Mouse (Mus musculus) ZHBTc4 (cell line): ENCODE measurements around the gene Oxld1.

ENCODE experiments used
- DNase-seq: peaks from one replicate; pipeline ENCODE4 v3.0.0-alpha.2; 2011; ENCODE audit warnings: low read depth, low spot score

Oxld1 gene

GRCm38 (mm10) chr11:120484265-120484981 lies 26.6 kb upstream of the Oxld1 start, which contains the start of gene Mrpl12:
Gene Mrpl12, plus strand, starts transcription at chr11:120484613.
- DNase-seq = peak; percentile 97

DNA sequence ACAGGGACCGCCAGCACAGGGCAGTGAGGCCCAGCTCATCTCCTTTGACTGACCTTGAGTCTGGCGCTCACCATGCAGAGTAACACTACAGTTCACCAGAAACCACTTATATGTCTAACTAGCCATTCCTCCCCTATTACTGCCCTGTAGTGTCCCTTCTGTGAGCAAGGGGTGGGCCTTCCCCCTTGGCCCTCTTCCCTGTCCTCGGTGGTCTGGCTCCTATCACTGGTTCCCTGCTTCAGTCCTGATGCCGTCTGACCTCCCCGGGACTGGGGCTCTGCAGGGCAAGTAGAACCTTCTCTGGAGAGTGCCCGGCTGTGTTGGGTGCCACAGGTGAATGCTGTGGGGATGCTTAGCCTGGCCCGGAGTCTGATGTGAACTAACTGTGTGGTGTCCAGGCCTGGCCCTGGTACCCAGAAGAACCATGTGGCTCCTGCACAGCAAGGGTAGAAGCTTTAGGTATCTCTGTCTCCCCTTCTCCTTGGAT lies 25.6 kb upstream of the Oxld1 start:
- DNase-seq = no peak

- DNase-seq = no peak
Observed at GRCm38 (mm10) chr11:120472052-120472451, 14.2 kb upstream of the Oxld1 start.

DNA sequence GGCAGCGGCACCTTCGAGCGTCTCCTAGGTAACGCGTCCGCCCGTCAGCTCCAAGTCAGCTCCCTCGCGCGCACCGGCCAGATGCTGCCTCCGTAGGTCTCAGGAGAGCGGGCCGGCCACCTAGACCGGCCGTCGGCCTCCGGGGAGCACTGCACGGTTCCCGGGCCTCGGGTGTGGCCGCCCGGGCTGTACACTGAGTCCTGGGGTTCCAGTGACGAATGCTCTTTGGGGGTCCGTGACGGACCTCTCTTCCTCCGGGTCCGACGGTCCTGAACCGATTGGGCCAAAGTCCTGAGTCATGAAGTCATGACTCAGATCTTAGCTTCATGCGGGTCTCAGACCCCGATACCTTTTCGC lies 9.8 kb upstream of the Oxld1 start:
- no peak for DNase-seq

DNA sequence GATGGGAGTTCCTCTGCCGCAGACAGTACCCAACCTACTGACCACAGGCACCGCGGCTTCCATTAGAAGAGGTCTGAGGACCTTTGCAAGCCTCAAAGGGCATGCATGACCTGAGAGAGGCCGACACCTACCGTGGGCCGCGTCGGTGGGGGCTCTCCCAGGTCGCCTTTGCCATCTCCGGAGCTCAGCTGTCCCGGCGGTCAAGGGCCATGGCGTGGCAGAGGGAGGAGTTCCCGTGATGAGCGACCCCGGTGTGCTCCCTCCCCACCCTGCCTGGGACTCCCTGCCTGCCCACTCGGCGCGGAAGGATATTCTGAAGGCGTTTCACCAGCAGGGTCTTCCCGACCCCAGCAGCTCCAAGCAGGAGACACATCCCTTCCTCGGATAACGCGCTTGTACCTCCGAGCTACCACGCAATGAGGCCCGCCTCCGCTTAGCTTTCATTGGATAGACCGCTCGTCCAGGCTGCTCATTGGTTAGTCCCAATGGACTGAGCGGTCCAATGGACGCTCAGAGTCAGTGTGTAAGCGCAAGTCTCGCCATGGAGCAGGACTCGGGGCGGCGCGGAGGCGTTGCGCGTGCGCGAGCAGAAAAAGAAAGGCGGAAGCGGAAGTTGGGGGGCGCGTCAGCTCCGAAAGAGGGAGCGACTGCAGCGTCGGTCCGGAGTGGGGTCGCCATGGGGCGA lies 9.3 kb upstream of the Oxld1 start, which contains the start of gene Arl16:
TSS of gene Arl16 (minus strand) at position 557 of the 685 bp plus-strand sequence.
- DNase-seq = peak; percentile 100

- no peak for DNase-seq
Observed at GRCm38 (mm10) chr11:120465521-120465920, 7.7 kb upstream of the Oxld1 start.

DNA sequence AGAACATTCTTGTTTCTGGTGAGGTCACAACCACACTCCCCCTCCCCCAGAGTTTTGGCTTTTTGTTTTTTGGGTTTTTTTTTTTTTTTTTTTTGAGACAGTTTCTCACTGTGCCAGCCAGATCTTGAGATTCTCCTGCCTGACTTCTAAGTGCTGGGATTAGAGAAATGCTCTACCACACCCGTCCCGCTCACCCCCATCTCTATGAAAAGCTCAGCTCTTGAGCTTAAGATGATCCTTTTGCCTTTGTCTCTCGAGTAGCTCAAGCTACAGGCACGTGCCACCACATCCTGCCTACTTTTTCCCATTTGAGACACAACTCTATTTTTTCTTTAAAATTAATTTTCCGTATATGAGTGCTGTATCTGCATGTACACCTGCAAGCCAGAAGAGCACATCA lies 6.5 kb upstream of the Oxld1 start:
- no peak for DNase-seq

DNA sequence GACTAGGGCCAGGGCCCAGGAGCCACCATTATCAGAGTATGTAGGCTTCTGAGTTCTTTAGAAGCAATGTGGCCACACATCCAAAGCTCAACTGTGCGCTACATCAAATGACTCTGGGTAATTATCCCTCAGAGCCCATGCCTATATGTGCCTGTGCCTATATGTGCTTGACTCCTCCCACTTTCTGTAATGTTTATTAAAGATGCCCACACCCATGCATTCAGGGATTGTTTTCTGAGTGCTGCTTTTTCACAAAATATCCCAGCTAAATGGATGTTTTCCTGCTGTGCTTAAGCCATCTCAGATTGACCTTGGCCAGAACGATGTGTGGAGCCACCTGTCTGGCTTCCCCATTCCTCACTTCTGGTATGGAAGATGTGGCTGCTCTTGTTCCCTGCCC lies 5.7 kb upstream of the Oxld1 start:
- no peak for DNase-seq

GRCm38 (mm10) chr11:120458847-120459597 lies 1.2 kb upstream of the Oxld1 start:
- DNase-seq = peak; percentile 69

- no peak for DNase-seq
Observed at GRCm38 (mm10) chr11:120457370-120457769, 498 bp downstream of the Oxld1 start.

- no peak for DNase-seq
Observed at GRCm38 (mm10) chr11:120455413-120455812, 2.5 kb downstream of the Oxld1 start.

DNA sequence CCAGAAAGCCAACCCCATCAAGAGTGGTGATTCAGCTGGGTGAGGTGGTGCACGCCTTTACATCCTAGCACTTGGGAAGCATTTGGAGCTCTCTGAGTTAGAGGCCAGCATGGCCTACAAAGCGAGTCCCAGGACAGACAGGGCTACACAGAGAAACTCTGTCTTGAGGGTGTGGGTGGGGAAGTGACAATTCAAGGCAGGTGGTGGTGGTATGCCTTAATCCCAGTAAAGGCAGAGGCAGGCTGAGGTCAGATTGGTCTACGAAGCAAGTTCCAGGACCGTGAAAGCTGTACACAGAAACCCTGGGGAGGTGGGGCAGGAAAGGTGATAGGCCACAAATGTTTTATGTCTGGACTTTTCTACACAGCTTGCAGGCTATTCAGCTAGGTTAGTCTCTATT lies 2.9 kb downstream of the Oxld1 start:
- no peak for DNase-seq

GRCm38 (mm10) chr11:120453306-120453705 lies 4.6 kb downstream of the Oxld1 start, which contains the start of gene Pde6g:
Gene Pde6g, minus strand, starts transcription at chr11:120453500.
- no peak for DNase-seq

DNA sequence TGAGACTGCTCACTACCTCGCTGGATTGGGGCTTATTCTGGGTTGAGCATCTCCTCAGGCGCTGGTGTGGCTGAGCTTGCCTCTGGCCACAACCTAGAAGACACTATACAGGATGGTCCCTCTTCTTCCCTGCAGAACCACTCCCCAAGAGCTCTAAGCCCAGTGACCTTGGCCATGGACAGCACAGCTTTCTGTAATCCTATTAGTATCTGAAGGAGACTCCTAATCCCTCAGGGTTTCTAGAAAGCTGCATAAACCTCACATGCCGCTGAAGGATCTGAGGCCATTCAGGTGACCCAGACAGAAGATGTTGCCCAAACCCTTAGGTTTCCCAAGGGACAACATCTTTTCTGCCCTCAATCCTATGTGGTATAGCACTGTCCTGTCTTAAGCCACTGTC lies 5.6 kb downstream of the Oxld1 start:
- DNase-seq = no peak

DNA sequence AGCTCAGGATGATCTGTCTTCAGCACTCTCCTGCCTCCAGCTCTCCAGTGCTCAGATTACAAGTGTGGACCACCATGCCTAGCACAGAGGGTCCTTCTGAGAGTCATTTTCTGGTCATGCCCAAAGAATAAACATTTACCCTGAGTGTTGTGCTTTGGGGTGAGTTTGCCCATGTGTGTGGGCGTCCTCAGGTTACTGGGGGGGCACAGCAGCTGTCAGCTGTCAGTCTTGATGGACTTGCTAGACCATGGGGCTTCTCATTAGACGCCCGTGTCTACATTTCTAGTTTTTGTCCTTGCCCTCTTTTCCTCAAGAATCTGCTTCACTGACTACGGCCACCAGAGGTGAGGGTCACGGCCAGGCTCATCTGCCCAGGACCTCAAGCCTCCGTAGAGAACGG lies 10.7 kb downstream of the Oxld1 start:
- no peak for DNase-seq

DNA sequence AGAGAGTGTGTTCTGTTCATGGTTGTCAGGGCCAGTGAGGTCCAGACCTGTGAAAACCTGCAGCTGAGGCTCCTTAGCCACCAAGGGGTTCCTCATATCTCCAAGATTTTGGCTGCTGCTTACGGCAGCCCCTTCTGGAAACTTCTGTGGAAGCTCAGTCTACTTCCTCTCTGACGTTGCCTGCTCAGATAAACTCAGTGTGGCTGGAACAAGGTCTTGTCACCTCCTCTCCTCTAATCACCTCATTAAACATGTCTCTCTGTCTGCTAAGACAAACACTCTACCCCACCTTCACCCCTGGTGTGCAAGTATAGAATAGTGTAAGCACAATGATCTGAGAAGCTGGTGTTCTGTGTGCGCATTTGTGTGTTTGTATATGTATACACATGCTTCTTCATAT lies 12.4 kb downstream of the Oxld1 start:
- no peak for DNase-seq

- no peak for DNase-seq
Observed at GRCm38 (mm10) chr11:120444106-120444505, 13.8 kb downstream of the Oxld1 start.

GRCm38 (mm10) chr11:120442765-120443280 lies 15.0 kb downstream of the Oxld1 start:
- DNase-seq = no peak

GRCm38 (mm10) chr11:120442344-120442743 lies 15.5 kb downstream of the Oxld1 start, which contains the start of gene Tspan10:
Gene Tspan10, plus strand, starts transcription at chr11:120442644.
- no peak for DNase-seq

DNA sequence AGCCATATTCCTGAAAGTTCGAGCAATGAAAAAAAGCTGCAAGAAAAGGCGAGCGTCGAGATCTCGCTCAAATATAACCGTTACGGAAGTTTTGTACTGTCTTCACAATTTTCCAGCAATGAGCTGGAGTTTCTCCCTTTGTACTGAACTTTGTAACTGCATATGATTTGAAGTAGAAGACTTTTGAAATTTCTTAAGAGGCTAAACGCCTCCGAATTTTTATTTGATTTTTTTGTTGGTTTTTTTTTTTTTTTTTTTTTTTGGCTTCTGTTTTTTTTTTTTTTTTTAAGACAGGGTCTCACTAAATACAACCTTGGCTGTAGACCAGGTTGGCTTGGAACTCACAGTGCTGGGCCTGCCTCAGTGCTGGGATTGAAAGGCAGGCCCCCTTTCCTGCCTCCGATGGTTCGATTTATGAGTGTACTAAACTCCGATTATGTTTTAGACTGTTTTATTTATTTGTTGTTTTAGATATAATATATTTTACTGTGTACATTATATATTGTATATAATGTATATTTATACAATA lies 19.9 kb downstream of the Oxld1 start:
- no peak for DNase-seq

DNA sequence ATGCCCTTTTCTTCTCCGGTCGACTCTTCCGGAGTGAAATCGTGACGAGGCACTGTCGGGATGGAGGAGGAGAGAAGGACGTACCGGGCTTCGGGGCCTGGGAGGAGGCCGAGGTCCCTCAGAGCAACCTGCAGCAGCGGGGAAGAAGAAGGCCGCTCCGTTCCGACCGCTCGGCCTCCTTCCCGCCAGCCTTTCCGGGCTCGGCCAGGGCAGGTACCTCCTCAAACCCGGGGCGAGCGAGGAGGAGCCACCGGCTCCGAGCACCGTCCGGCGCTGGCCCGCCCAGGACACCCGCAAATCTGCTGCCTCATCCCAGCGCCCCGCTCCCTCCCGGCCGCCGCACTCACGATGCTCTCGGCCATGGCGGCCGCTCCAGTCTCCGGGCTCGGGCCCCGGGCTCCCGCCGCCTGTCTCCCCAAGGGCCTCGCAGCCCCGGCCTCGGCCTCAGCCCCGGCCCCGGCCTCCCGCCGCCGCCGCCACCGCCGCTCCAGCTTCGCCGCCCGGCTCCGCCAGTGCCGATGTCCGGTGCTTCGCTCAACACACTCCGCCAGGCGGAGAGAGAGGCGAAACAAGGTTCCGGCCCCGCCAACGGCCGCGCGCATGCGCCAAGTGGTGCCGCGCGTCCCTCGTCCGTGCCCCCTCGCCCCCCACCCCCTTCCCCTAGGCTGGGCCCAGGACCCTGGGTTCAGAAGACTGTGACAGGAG lies 20.6 kb downstream of the Oxld1 start, which contains the start of gene Nploc4:
TSS of gene Nploc4 (minus strand) at position 557 of the 705 bp plus-strand sequence.
- DNase-seq = peak; percentile 94
